Mouse (Mus musculus): ENCODE measurements around the gene Fnbp1. TPM values are rescaled to one million over a fixed set of nuclear protein-coding genes. Genes with fewer than 3 reads are reported as not detected.

Gene Fnbp1
- polyA plus RNA-seq, 1 experiment from 2014 or later: 21.6 TPM

DNA sequence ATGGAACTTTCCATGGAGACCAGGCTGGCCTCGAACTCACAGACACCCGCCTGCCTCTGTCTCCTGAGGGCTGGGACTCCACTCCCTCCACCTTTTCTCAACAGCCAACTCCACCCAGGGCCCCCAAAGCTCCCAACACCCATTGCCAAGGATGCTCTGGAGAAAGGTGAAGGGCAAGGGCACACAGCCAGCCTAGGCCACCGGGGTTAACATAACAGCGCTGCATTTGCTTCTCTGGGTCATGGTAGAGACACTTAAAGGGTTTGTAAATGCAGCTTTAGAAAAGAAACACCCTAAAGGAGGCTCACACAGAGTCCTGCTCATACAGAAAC, 72.7 kb downstream of the Fnbp1 start:
- ATAC-seq (ENCODE audit: low read depth): 0 out of 2 replicates have a peak, but pooled peaks have one; percentile 41
- no peaks in the 10 kb centered on the region for H3K27me3 ChIP-seq
- H3K4me1 ChIP-seq (replicated peaks): peaks cover 29% of the 10 kb centered on the region
- peaks cover 25% of the 10 kb centered on the region for H3K36me3 ChIP-seq
- no peak overlapping the region for H3K4me3 ChIP-seq
- H3K27ac ChIP-seq (replicated peaks): peak overlapping the region; percentile 89
- 56% methylated on average over 4 of the region's 4 CpGs for WGBS
- no peak overlapping the region for H3K4me2 ChIP-seq
- H3K9ac ChIP-seq: no peak overlapping the region
- 0 out of 2 replicates have a peak, but pooled peaks cover 2% of the 10 kb centered on the region for H3K9me3 ChIP-seq

DNA sequence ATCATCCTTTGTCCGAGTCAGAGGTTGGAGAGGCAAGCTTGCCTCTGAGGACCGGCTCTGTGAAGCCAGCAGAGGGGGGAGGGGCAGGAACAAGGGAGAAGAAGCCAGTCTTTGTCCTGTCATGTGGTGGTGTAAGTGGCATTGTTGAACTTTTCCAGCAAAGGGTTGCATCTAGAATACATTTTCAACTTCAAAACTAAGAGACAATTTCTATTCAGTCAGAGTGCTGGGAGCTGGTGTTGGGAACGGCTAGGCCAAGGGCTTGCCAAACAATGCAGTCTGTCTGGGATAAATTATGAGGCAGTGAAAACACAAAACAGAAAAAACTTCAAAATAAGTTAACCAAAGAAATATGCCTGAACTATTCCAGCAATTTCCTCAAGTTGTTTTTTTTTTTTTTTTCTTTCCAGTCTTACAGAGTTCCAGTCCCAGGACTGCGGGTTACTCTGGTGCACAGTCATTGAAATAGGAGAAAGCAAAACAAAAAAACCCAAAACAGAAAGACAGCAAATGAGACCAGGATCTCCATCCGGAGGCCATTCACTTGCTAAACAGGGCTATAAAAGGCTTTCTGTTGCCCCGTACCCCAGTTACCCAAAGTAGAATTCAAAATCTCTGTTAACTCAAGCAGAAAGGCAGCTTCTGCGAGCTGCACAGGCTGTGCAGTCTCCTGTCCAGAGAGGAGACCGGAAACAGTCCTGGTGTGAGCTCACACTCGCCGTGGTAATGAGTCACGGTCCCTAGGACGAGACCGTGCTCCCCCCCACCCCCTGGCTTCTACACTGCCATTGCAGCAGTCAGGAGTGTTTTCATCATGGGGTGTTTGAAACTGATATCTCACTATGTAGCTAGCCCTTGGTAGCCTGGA, 73.3 kb downstream of the Fnbp1 start:
- no peak overlapping the region for H3K4me2 ChIP-seq
- peak overlapping the region; percentile 89 for H3K27ac ChIP-seq (replicated peaks)
- 0 out of 2 replicates have a peak, but pooled peaks cover 2% of the 10 kb centered on the region for H3K9me3 ChIP-seq
- H3K9ac ChIP-seq: no peak overlapping the region
- peaks cover 29% of the 10 kb centered on the region for H3K4me1 ChIP-seq (replicated peaks)
- H3K36me3 ChIP-seq: peaks cover 21% of the 10 kb centered on the region
- peak; percentile 85 for ATAC-seq (ENCODE audit: low read depth)
- no peak overlapping the region for H3K4me3 ChIP-seq
- no peaks in the 10 kb centered on the region for H3K27me3 ChIP-seq
- WGBS: 4% methylated on average over 13 of the region's 13 CpGs

DNA sequence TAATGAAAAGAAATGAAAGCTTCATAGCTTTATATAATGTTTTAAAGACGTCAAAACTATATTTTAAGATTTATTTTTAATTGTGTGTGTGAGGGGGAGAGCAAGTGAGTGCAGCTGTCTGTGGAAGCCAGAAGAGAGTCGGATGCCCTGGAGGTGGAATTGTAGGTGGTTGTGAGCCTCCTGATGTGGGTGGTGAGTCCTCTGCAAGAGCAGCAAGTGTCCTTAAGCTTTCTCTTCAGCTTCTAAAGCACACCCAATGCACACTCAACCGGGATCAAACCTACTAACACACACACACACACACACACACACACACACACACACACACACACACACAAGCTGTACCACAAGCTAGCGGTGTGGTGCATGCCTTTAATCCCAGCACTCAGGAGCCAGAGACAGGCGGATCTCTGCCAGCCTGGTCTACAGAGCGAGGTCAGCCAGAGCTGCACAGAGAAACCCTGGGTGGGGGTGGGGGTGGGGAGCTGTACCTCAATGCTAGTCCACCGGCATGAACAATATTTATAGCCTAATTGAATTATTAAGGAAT, 74.0 kb downstream of the Fnbp1 start:
- Histone ChIP-seq H3K9me3 (0 out of 2 replicates have a peak, but pooled peaks cover 2% of the 10 kb centered on the region), H3K4me2 (no peak overlapping the region), H3K4me1 (replicated peaks) (peaks cover 29% of the 10 kb centered on the region), H3K27ac (replicated peaks) (peak overlapping the region; percentile 89), H3K36me3 (peaks cover 14% of the 10 kb centered on the region), H3K27me3 (no peaks in the 10 kb centered on the region), H3K9ac (no peak overlapping the region), H3K4me3 (no peak overlapping the region)
- peak; percentile 36; the same call in 1 of the 2 replicates for ATAC-seq (ENCODE audit: low read depth)
- WGBS: 35% methylated on average over 7 of the region's 7 CpGs

DNA sequence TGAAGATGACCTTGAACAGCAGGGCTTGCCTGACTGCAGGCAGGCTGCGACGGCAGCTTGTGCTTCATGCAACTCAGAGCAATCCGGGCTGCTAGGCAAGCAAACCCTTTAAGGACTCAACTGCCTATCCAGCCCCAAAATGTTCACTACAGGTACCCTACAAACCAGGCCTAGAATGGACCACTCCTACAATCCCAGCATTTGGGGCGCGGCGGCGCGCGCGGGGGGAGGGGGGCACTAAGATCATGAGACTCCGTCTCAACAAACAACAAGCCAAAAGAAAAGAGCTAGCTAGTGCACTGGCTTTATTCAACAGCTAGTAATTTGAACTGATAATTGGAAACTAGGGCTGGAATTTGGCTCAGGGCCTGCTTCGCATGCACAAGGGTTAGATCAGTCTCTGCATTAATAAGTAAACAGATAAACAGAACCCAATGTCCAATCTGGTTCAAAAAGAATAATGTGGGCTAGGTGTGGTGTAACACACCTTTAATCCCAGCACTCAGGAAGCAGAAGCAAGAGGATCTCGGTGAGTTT, 74.7 kb downstream of the Fnbp1 start:
- Histone ChIP-seq H3K9me3 (no peaks in the 10 kb centered on the region), H3K4me2 (no peak overlapping the region), H3K4me3 (no peak overlapping the region), H3K36me3 (peaks cover 8% of the 10 kb centered on the region), H3K4me1 (replicated peaks) (peaks cover 29% of the 10 kb centered on the region), H3K27me3 (no peaks in the 10 kb centered on the region), H3K9ac (peak overlapping the region; percentile 43; the same call in 1 of the 2 replicates), H3K27ac (replicated peaks) (peak overlapping the region; percentile 61)
- no peak for ATAC-seq (ENCODE audit: low read depth)
- WGBS: 80% methylated on average over 13 of the region's 13 CpGs

DNA sequence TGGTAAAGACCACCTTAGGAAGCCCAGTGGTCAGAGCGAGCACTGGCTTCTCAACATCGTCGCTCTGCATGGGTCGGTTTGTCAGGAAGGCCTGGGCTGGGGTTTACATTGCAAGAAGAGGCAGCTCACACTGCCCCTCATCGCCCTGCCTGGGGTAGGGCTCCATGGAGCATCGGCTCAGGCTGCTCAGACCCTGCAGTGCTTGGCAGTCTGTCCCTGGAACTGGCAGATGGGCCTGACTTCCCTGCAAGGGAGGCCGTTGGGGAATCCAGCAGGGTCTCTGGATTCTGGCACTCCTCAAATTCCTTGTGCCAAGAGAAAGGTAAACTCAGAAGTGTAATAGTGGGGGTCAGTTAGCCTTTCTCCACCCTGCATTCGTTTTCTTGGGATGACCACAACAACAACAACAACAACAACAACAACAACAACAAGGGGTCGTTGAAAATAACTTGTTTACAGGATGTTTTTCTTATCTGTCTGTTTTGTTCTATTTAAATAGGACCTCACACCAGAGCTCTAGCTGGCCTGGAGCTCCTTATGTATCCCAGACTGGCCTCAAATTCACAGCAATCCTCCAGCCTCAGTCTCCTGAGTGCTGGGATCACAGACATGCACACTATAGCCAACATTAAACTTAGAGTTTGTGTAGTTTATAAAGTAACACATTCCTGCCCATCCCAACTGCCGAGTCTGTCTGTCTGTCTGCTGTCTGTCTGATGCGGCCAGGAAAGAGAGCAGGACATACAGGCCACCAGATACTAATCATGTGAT, 75.6 kb downstream of the Fnbp1 start:
- no peaks in the 10 kb centered on the region for H3K9me3 ChIP-seq
- H3K27ac ChIP-seq (replicated peaks): no peak overlapping the region
- H3K9ac ChIP-seq: no peak overlapping the region
- H3K27me3 ChIP-seq: no peaks in the 10 kb centered on the region
- H3K4me2 ChIP-seq: no peak overlapping the region
- H3K4me1 ChIP-seq (replicated peaks): peaks cover 29% of the 10 kb centered on the region
- WGBS: 81% methylated on average over 11 of the region's 11 CpGs
- no peak for ATAC-seq (ENCODE audit: low read depth)
- peaks cover 3% of the 10 kb centered on the region; the same call in 1 of the 2 replicates for H3K36me3 ChIP-seq
- no peak overlapping the region for H3K4me3 ChIP-seq

DNA sequence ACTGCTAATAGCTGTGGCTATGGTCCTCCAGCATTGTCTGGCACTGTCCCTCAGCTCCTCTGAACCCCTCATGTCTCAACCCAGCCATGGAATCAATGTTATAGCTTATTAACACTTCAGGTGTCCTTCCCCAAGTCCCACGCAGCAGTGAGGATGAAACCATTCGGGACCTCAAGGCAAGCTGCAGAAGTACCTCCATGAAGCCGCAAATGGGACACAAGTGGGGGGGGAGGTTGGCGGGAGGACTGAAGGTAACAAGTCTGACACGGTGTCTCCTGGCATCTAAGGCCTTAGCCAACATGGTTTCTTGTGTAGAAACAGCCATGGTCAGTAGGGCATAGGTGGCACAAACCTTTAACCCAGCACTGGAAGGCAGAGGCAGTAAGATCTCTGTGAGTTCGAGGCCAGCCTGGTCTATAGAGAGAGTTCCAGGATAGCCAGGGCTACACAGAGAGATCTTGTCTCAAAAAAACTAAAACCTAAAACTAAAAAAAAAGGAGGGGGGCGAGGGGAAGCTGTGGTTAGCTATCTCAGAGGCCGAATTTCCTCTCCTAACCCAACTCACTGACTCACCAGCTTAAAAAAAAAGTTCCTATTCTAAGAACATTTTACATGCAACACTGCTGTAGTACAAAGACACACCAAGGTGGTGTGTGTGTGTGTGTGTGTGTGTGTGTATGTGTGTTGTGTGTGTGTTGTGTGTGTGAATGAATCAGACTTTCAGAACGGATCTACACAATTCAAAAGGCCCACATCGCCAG, 79.8 kb downstream of the Fnbp1 start:
- Histone ChIP-seq H3K4me2 (no peak overlapping the region), H3K36me3 (peaks cover 17% of the 10 kb centered on the region), H3K4me1 (replicated peaks) (peaks cover 12% of the 10 kb centered on the region), H3K4me3 (no peak overlapping the region), H3K9ac (no peak overlapping the region), H3K27ac (replicated peaks) (no peak overlapping the region), H3K27me3 (no peaks in the 10 kb centered on the region), H3K9me3 (no peaks in the 10 kb centered on the region)
- 92% methylated on average over 10 of the region's 10 CpGs for WGBS
- ATAC-seq (ENCODE audit: low read depth): no peak

DNA sequence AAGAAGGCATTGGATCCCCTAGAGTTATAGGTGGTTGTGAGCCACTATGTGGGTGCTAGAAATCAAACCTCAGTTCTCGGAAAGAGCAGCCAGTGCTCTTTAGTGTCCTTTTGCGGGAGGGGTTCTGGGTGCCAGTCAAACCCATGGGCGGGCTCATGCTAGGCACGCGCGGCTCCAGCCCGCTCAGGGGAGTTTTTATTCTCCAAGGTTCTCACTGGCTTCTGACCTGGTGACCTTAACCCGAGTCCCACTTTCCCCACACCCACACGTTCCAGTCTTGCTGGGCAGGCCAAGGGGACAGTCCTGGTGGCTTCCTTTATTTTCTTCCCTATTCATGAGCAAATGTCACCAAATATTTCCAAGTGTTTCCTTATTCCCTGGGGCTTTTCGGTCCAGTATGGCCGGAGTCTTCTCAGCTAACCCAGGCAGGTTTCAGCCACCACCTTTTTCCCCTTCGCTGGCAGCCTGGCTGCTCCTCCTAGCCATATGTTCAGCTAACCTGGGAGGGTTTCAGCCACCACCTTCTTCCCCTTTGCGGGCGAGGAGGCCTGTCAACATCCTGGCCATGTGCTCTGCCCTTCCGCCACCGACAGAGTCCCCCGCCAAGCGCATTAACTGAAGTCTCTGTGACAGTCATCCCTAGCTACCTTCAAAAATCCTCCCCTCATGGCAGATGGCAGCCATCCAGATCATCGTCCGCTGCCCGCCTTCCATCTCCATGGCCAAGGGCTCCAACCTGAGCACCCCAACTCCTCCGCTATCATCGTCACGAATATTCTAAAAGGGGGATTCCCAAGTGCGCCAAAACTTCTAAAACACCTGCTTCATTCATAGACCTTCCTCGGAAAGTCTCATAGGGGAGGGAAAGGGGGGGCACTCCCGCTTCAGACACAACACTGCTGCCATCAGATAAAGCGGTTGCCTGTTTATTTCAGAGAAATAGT, 80.7 kb downstream of the Fnbp1 start:
- no peak overlapping the region for H3K4me3 ChIP-seq
- peaks cover 27% of the 10 kb centered on the region for H3K36me3 ChIP-seq
- H3K27ac ChIP-seq (replicated peaks): no peak overlapping the region
- H3K27me3 ChIP-seq: no peaks in the 10 kb centered on the region
- H3K4me2 ChIP-seq: no peak overlapping the region
- 87% methylated on average over 28 of the region's 28 CpGs for WGBS
- peaks cover 6% of the 10 kb centered on the region; the same call in 1 of the 2 replicates for H3K4me1 ChIP-seq (replicated peaks)
- H3K9ac ChIP-seq: no peak overlapping the region
- ATAC-seq (ENCODE audit: low read depth): no peak
- no peaks in the 10 kb centered on the region for H3K9me3 ChIP-seq

DNA sequence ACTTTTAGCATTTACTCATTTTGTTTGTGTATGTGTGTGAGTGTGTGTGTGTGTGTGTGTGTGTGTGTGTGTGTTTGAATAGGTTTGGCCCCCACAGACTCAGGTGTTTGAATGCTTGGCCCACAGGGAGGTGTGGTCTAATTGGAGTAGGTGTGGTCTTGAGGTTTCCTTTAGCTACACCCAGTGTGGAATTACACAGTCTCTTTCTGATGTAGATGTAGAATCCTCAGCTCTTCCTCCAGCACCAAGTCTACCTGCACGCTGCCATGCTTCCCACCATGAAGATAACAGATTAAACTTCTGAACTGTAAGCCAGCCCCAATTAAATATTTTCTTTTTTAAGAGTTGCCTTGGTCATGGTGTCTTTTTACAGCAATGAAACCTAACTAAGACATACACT, 81.5 kb downstream of the Fnbp1 start:
- Histone ChIP-seq H3K27me3 (no peaks in the 10 kb centered on the region), H3K4me1 (replicated peaks) (peaks cover 6% of the 10 kb centered on the region; the same call in 1 of the 2 replicates), H3K36me3 (peaks cover 35% of the 10 kb centered on the region), H3K9me3 (no peaks in the 10 kb centered on the region), H3K4me2 (no peak overlapping the region), H3K9ac (no peak overlapping the region), H3K4me3 (no peak overlapping the region), H3K27ac (replicated peaks) (no peak overlapping the region)
- WGBS: 88% methylated on average over 1 of the region's 1 CpGs
- no peak for ATAC-seq (ENCODE audit: low read depth)

DNA sequence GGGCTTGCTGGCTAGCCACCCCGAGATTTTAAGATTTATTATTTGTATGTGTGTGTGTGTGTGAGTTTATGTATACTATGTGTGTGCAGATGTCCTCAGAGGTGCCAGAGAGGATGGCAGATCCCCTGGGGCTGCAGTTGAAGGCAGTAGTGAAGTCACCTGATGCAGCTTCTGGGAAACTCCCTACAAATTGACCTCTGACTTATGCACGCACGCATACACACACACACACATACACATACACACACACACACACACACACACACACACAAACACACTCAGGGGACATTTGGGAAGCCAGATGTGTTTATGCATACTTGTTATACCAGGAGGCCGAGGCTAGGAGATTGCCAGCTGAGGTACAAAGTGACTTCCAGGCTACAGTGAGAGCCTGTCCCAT, 83.4 kb downstream of the Fnbp1 start:
- 83% methylated on average over 4 of the region's 4 CpGs for WGBS
- Histone ChIP-seq H3K4me2 (no peak overlapping the region), H3K36me3 (peaks cover 52% of the 10 kb centered on the region), H3K27ac (replicated peaks) (no peak overlapping the region), H3K9ac (no peak overlapping the region), H3K27me3 (no peaks in the 10 kb centered on the region), H3K4me1 (replicated peaks) (peaks cover 6% of the 10 kb centered on the region; the same call in 1 of the 2 replicates), H3K4me3 (no peak overlapping the region), H3K9me3 (no peaks in the 10 kb centered on the region)
- no peak for ATAC-seq (ENCODE audit: low read depth)

DNA sequence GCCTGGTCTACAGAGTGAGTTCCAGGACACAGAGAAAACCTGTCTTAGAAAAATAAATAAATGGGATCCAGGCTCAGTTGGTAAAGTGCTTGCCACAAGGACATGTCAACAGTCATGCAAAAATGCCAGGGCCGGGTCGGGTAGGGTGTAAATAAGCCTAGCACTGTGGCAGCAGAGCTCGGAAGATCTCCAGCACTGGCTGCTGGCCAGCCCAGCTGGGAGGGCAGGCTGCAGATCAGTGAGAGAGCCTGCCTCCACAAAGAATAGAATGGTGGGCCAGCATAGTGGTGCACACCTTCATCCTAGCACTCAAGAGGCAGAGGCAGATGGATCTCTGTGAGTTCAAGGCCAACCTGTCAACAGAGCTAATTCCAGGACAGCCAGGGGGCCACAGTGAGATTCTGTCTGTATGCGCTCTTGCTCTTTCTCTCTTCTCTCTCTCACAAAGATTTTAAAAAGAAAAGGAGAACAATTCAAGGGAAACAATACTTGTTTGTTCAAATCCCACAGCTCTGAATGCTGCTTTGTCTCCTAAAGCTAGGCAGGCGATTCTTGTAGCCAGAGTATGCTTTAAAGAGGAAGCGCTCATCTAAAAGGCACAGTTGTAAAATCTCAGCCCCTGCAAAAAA, 84.1 kb downstream of the Fnbp1 start:
- Histone ChIP-seq H3K4me3 (no peak overlapping the region), H3K4me2 (no peak overlapping the region), H3K4me1 (replicated peaks) (peaks cover 6% of the 10 kb centered on the region; the same call in 1 of the 2 replicates), H3K9ac (no peak overlapping the region), H3K27me3 (no peaks in the 10 kb centered on the region), H3K27ac (replicated peaks) (no peak overlapping the region; the same call in 1 of the 2 replicates), H3K9me3 (no peaks in the 10 kb centered on the region), H3K36me3 (peaks cover 58% of the 10 kb centered on the region)
- no peak for ATAC-seq (ENCODE audit: low read depth)
- 57% methylated on average over 6 of the region's 6 CpGs for WGBS

All from neural tube, embryonic 13.5 days (tissue).